Mouse (Mus musculus) kidney, postnatal 14 days (tissue): ENCODE results near the gene Brinp2.

Source experiments
- DNase-seq: peaks from one replicate; pipeline ENCODE4 v3.0.0; 2022; ENCODE audit warnings: mixed read lengths

Brinp2 gene

DNA sequence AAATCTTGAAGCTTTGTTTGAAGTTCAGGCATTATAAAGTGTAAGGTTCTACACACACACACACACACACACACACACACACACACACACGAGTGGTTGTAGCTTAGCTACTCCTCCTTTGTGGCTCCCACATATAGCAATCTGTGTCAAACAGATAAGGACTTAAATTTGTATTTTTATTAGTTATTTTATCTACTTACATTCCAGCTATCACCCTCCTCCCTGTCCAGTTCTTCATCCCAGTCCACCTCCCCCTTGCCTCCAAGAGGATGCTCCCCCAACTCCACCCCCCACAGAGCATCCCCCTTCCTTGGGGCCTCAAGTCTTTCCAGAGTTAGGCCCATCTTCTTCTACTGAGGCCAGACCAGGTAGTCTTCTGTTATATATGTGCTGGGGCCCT is 137.4 kb downstream of the Brinp2 start:
- no peak for DNase-seq

DNA sequence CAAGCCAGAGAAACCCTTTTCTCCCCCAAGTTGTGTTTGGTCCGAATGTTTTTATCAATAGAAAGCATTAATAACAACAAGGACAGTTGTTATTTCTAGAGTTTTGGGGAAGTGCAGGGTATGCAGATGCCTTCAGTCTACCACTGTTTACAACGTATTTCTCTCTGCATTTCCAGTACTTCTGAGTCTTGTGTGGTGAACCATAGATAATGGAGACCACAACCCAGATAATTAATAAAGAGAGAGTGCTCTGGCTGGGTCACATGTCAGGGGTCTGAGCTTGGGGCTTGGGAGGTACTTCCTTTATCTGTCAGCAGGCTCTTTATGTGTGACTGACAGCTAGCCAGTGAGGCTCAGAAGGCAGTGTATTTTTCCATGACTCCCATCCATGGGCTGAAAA is 137.8 kb downstream of the Brinp2 start:
- DNase-seq, result no peak

DNA sequence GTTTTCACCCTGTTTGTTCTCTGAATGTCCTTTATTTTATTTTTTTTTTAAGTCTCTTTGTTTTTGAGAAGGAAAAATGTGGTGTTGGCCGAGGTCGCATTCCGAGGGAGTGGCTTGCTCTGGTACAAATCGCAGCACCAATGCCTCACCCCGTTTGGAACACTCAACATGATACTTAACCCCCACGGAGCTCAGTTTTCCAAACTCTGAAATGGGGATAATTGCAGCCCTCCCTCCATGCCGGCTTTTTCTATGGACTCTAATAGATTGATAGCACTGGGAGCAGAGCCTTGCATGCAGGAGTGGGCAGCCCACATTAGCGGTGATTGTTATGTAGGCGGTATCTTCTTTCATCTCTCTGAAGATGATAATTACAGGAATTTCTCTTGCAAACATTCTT is 140.5 kb downstream of the Brinp2 start:
- no peak for DNase-seq

DNA sequence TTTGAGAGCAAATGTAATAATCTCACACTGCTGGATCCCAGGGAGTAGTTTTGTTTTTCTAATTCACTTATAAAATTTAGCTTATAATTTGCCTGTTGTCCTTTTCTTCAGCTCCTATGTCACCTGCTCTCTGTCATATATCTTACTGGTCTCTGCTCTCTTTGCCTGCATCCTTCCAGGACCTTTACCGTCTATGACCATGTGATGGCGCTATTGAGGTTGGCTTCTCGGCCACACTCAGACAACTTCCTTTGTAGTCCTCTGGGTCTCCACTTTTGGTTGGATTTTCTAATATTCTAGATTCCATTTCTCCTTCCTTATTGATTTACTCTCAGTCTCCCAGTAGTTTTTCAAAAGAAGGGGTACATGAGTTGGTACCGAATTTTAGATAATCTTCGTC is 141.4 kb downstream of the Brinp2 start:
- DNase-seq, result no peak

DNA sequence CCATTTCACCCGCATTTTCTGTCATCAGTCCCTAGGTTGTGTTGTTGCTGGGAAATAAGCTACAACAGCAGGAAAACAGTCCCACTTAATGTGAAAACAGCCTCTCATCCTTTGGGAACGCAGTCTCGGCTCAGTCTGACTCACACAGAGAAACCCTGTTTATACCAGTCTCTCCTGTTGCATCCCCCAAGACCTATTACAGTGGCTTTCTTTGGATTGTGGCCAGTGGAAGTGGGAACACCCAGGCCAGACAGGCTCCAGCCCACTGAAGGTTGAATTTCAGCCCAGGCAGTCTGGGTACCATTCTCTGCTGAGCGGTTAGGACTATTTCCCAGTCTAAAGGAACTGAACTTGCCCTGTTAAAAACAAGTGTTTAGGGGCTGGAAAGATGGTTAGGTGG is 142.4 kb downstream of the Brinp2 start:
- no peak for DNase-seq

DNA sequence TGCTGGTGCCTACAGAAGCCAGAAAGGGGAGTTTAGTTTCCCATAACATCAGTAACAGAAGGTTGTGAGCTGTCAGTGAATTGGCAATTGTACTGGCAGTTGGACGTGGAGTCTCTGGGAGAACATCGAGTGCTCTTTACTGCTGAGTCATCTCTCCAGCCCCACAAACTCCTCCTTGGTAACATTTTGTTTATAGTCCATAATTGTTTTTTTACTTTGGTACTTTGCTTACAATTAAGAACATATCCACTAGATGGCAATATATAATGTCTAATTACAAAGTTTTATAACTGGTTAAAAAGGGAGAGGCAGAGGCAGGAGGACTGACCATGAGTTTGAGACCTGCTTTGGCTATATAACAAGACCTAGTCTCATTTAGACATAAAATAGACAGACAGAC is 148.5 kb downstream of the Brinp2 start:
- DNase-seq, result no peak

DNA sequence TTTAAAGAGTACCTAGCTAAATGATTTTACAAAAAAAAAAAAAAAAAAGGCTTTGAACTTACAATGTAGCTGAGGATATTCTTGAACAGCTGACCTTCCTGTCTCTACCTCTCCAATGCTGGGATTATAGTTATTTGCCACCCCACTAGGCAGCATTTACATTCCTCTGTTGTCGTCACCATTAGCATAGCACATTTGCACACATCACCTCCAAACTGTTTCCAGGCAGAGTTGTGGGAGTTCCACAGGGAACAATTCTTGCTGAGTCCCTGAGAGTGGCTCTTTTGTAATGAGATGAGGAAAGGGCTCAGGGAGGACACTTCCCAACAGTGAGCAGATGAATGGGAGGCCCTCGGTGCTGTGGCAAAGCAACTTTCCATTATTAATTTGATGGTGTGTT is 153.2 kb downstream of the Brinp2 start:
- no peak for DNase-seq
